In the genomic region with DNA sequence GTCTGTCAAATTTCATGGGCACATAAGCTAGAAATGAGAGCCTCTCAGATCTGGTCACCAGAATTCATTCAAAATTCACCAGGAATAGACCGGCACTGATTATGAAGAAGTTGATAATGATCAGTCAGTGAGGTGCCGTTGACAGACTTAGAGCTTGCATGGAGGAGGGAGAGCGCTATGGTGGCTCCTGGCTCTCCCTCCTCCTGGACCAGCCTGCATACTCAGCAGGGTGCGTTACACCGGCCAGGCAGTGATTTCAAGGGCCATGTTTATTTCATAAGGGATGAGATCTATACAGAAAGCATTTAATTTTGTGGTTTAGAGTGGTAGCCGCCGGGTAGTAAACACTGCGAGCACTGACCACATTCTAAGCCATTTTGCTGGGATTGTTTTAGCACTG, we compare ENCODE assay signal across 18 mouse cellular contexts.
A peak's percentile ranks its signal among the peaks of the same experiment; 100 is the strongest.
DNase-seq lines count a peak whose midpoint lies in the region; ATAC-seq lines count a peak whose summit lies in the region.
"Had no signal": no experiment of that assay in that cellular context is flagged by ENCODE, and none has a peak within 500 bp of the region (broad histone marks: within the 10 kb centered on the region; RNA-seq: fewer than 3 reads in every experiment).

No protein-coding gene starts in this region.

- H3K4me3 ChIP-seq in midbrain, embryonic 13.5 days (replicated peaks): no peak overlapping the region
- no peak overlapping the region for H3K4me3 ChIP-seq in midbrain, embryonic 14.5 days (replicated peaks; ENCODE audit: low read depth, low read length)
- no peak overlapping the region for H3K4me3 ChIP-seq in embryonic facial prominence, embryonic 15.5 days (replicated peaks)
- H3K4me3 ChIP-seq: gastrocnemius, adult 2 months; heart, embryonic 13.5 days; limb, embryonic 15.5 days; liver, embryonic 15.5 days had no signal

- no peak overlapping the region for H3K9ac ChIP-seq in midbrain, embryonic 13.5 days (replicated peaks)
- no peak overlapping the region for H3K9ac ChIP-seq in midbrain, embryonic 14.5 days (replicated peaks; ENCODE audit: low read length)
- no peak overlapping the region for H3K9ac ChIP-seq in embryonic facial prominence, embryonic 15.5 days
- H3K9ac ChIP-seq: heart, embryonic 13.5 days; limb, embryonic 15.5 days; liver, embryonic 15.5 days had no signal

- no peak overlapping the region for H3K4me2 ChIP-seq in midbrain, embryonic 13.5 days (replicated peaks)
- H3K4me2 ChIP-seq in midbrain, embryonic 14.5 days (ENCODE audit: low read length): no peak overlapping the region
- no peak overlapping the region for H3K4me2 ChIP-seq in embryonic facial prominence, embryonic 15.5 days (replicated peaks)
- H3K4me2 ChIP-seq: heart, embryonic 13.5 days; limb, embryonic 15.5 days; liver, embryonic 15.5 days had no signal

- no peak overlapping the region for H3K27ac ChIP-seq in midbrain, embryonic 13.5 days
- H3K27ac ChIP-seq in midbrain, embryonic 14.5 days (replicated peaks; ENCODE audit: low read depth, low read length): no peak overlapping the region
- H3K27ac ChIP-seq in embryonic facial prominence, embryonic 15.5 days (replicated peaks): no peak overlapping the region
- H3K27ac ChIP-seq: gastrocnemius, adult 2 months; heart, embryonic 13.5 days; limb, embryonic 15.5 days; liver, embryonic 15.5 days; stomach, postnatal 0 days had no signal

- H3K4me1 ChIP-seq in midbrain, embryonic 13.5 days (replicated peaks): peaks cover 4% of the 10 kb centered on the region; the same call in 1 of the 2 replicates
- H3K4me1 ChIP-seq in midbrain, embryonic 14.5 days (ENCODE audit: control insufficient read depth, insufficient read depth, low read length): no peaks in the 10 kb centered on the region
- H3K4me1 ChIP-seq in embryonic facial prominence, embryonic 15.5 days: 0 out of 2 replicates have a peak, but pooled peaks cover 3% of the 10 kb centered on the region

- no peaks in the 10 kb centered on the region for H3K27me3 ChIP-seq in midbrain, embryonic 13.5 days
- H3K27me3 ChIP-seq in midbrain, embryonic 14.5 days (ENCODE audit: control insufficient read depth, insufficient read depth, low read length): no peaks in the 10 kb centered on the region
- H3K27me3 ChIP-seq in embryonic facial prominence, embryonic 15.5 days: no peaks in the 10 kb centered on the region
- H3K27me3 ChIP-seq: heart, embryonic 13.5 days; limb, embryonic 15.5 days; liver, embryonic 15.5 days had no signal

- peak; percentile 86 for ATAC-seq in cerebellum, adult (ENCODE audit: insufficient number of reproducible peaks, low FRiP score, low TSS enrichment)
- peak; percentile 66; the same call in 1 of the 2 replicates for ATAC-seq in midbrain, embryonic 13.5 days
- no peak for ATAC-seq in midbrain, embryonic 14.5 days (ENCODE audit: low FRiP score, low TSS enrichment)
- ATAC-seq in embryonic facial prominence, embryonic 15.5 days (ENCODE audit: insufficient number of reproducible peaks, low FRiP score, low TSS enrichment, low read depth): peak; percentile 57; the same call in 1 of the 2 replicates
- no peak for ATAC-seq in erythroid progenitor cell, adult 5-6 weeks (replicated peaks; ENCODE audit: low FRiP score, poor library complexity, severe bottlenecking)
- ATAC-seq: activated CD4-positive, CD25-positive, alpha-beta regulatory T cell, adult 4 months had no signal

- 78% methylated on average over 8 of the region's 8 CpGs for WGBS in midbrain, embryonic 13.5 days
- 72% methylated on average over 8 of the region's 8 CpGs for WGBS in midbrain, embryonic 14.5 days
- 85% methylated on average over 8 of the region's 8 CpGs for WGBS in embryonic facial prominence, embryonic 15.5 days

- H3K9me3 ChIP-seq in midbrain, embryonic 13.5 days: no peaks in the 10 kb centered on the region
- H3K9me3 ChIP-seq in midbrain, embryonic 14.5 days (ENCODE audit: control insufficient read depth, low read length): no peaks in the 10 kb centered on the region
- no peaks in the 10 kb centered on the region for H3K9me3 ChIP-seq in embryonic facial prominence, embryonic 15.5 days (replicated peaks)
- H3K9me3 ChIP-seq: heart, embryonic 13.5 days; limb, embryonic 15.5 days; liver, embryonic 15.5 days had no signal

- H3K36me3 ChIP-seq in midbrain, embryonic 13.5 days: peaks cover 15% of the 10 kb centered on the region
- peaks cover 8% of the 10 kb centered on the region; the same call in 1 of the 2 replicates for H3K36me3 ChIP-seq in midbrain, embryonic 14.5 days (ENCODE audit: control insufficient read depth, insufficient read depth, low read length)
- peaks cover 26% of the 10 kb centered on the region for H3K36me3 ChIP-seq in embryonic facial prominence, embryonic 15.5 days

- no peak for DNase-seq in cerebellum, postnatal 4 days (ENCODE audit: low spot score in 2 of 2)
- no peak for DNase-seq in midbrain, embryonic 14.5 days
- no peak for DNase-seq in urinary bladder, postnatal 25 days (ENCODE audit: low spot score)
- DNase-seq in right cerebral cortex, adult 2 months (ENCODE audit: low spot score in 2 of 2): no peak
- DNase-seq: adrenal gland, postnatal 10 days; gastrocnemius, adult 2 months; kidney, adult 2 months; kidney, postnatal 14 days; retina, postnatal 1 day had no signal

Comparison
In these comparisons a context has a peak if more than half of its experiments do, and no peak if none do; other contexts are left out.
1. ATAC-seq: peak in cerebellum, adult (single experiment), midbrain, embryonic 13.5 days (single experiment) and embryonic facial prominence, embryonic 15.5 days (single experiment); none in midbrain, embryonic 14.5 days (single experiment) and erythroid progenitor cell, adult 5-6 weeks (single experiment).